Mouse (Mus musculus) cerebellum, adult 2 months (tissue): ENCODE results near the gene Asic1. TPM values are rescaled to one million over a fixed set of nuclear protein-coding genes. Genes with fewer than 3 reads are reported as not detected.

Experiments
- DNase-seq, 2 experiments: peaks; one replicate each; pipeline ENCODE4 v3.0.0; 2021
- H3K27ac ChIP-seq: fragments of 200-500 bp; 2 replicates; pipeline ENCODE4 v1.5.1; 2012; ENCODE audit warnings: low read length, control low read depth, inconsistent platforms; ENCODE audit not compliant: insufficient read depth
- H3K27me3 ChIP-seq: fragments of 200-500 bp; 2 replicates; pipeline ENCODE4 v1.6.1; 2012; ENCODE audit warnings: inconsistent platforms, mild to moderate bottlenecking, low read length, moderate library complexity; ENCODE audit not compliant: control insufficient read depth, insufficient read depth
- H3K4me1 ChIP-seq: fragments of 200-500 bp; 2 replicates; pipeline ENCODE4 v1.6.1; 2011; ENCODE audit warnings: low read length; ENCODE audit not compliant: control insufficient read depth, insufficient read depth
- H3K4me3 ChIP-seq: fragments of 200-500 bp; replicated peaks from 2 replicates; pipeline ENCODE3; 2011; ENCODE audit warnings: mild to moderate bottlenecking, low read depth, low read length, control low read depth; ENCODE audit not compliant: insufficient read depth
- CTCF ChIP-seq: fragments of 200-500 bp; IDR thresholded peaks from 2 replicates; pipeline ENCODE4 v1.5.1; 2011; ENCODE audit warnings: low read depth, mild to moderate bottlenecking, control low read depth, low read length, moderate library complexity, borderline replicate concordance; ENCODE audit not compliant: insufficient read depth
- POLR2A ChIP-seq: fragments of 200-500 bp; IDR thresholded peaks from 2 replicates; pipeline ENCODE4 v1.6.1; 2011; ENCODE audit warnings: low read length, control low read depth, borderline replicate concordance; ENCODE audit not compliant: insufficient read depth
- WGBS: fragments of 180-500 bp; shearing (Covaris S2); methylation state at CpG from one replicate; pipeline ENCODE4 v1.1.7; 2018; 5-methylcytosine and 5-hydroxymethylcytosine counted together
- polyA plus RNA-seq: library from polyadenylated mRNA; depleted of rRNA; stranded (reverse); fragments of >200 nt; gene quantifications from 2 replicates; pipeline ENCODE4 v1.2.3, GENCODE M21; 2012

The Asic1 gene
- polyA plus RNA-seq, 1 experiment, result 102 TPM

DNA sequence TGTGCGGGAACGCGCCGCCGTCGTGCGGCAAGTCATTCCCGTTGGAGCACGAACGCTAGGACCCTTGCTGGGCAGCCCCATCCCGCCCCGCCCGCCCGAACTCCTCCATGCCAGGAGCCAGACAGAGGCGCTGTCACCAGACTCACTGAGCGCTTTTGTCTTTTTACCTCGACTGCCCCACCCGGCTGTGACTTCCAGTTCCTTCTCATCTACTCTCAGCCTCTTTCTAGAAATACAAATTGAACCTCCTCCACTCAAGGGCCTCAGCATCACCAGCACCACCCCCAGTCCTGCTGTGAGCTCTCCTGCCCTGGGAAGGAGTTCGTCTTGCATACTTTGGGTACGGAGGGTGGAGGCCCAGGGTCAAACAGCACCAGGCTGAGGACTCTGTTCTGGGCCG is 16.3 kb upstream of the Asic1 start:
- TF ChIP-seq POLR2A (no peak), CTCF (no peak)
- H3K4me1 ChIP-seq, result 0 out of 2 replicates have a peak, but pooled peaks cover 3% of the 10 kb centered on the region
- H3K27me3 ChIP-seq, result no peaks in the 10 kb centered on the region
- no peak overlapping the region for H3K4me3 ChIP-seq
- no peak overlapping the region for H3K27ac ChIP-seq
- DNase-seq, result no peak
- 21% methylated on average over 21 of the region's 21 CpGs for WGBS

GRCm38 (mm10) chr15:99655956-99656355 is 14.2 kb upstream of the Asic1 start:
- Histone ChIP-seq H3K4me3 (no peak overlapping the region), H3K4me1 (0 out of 2 replicates have a peak, but pooled peaks cover 3% of the 10 kb centered on the region), H3K27me3 (no peaks in the 10 kb centered on the region), H3K27ac (no peak overlapping the region)
- WGBS, result 71% methylated on average over 9 of the region's 9 CpGs
- TF ChIP-seq CTCF, result no peak
- no peak for TF ChIP-seq POLR2A
- DNase-seq, result no peak

GRCm38 (mm10) chr15:99658437-99658836 is 11.7 kb upstream of the Asic1 start:
- DNase-seq, result no peak
- Histone ChIP-seq H3K4me3 (no peak overlapping the region), H3K27me3 (no peaks in the 10 kb centered on the region), H3K27ac (no peak overlapping the region), H3K4me1 (peaks cover 11% of the 10 kb centered on the region; the same call in 1 of the 2 replicates)
- WGBS, result 85% methylated on average over 2 of the region's 2 CpGs
- no peak for TF ChIP-seq POLR2A
- TF ChIP-seq CTCF, result no peak

- DNase-seq, result peak; percentile 82 to 87
- peaks cover 15% of the 10 kb centered on the region; the same call in 1 of the 2 replicates for H3K4me1 ChIP-seq
- H3K4me3 ChIP-seq, result no peak overlapping the region
- H3K27ac ChIP-seq, result peak overlapping the region; percentile 43
- no peak for TF ChIP-seq POLR2A
- no peak for TF ChIP-seq CTCF
- 30% methylated on average over 15 of the region's 15 CpGs for WGBS
- no peaks in the 10 kb centered on the region for H3K27me3 ChIP-seq
Observed at GRCm38 (mm10) chr15:99661121-99661830, 8.9 kb upstream of the Asic1 start.

GRCm38 (mm10) chr15:99662371-99662770 is 7.8 kb upstream of the Asic1 start:
- DNase-seq, result no peak
- H3K4me3 ChIP-seq, result no peak overlapping the region
- WGBS, result 91% methylated on average over 7 of the region's 7 CpGs
- TF ChIP-seq CTCF, result no peak
- no peak for TF ChIP-seq POLR2A
- H3K27ac ChIP-seq, result no peak overlapping the region
- no peaks in the 10 kb centered on the region for H3K27me3 ChIP-seq
- H3K4me1 ChIP-seq, result peaks cover 15% of the 10 kb centered on the region; the same call in 1 of the 2 replicates

GRCm38 (mm10) chr15:99663964-99664599 is 6.1 kb upstream of the Asic1 start:
- 8% methylated on average over 17 of the region's 17 CpGs for WGBS
- no peaks in the 10 kb centered on the region for H3K27me3 ChIP-seq
- H3K27ac ChIP-seq, result peak overlapping the region; percentile 90
- DNase-seq, result peak in 1 of 2 experiments; percentile 43
- H3K4me1 ChIP-seq, result peaks cover 20% of the 10 kb centered on the region
- TF ChIP-seq POLR2A (no peak), CTCF (no peak)
- peak overlapping the region; percentile 80 for H3K4me3 ChIP-seq

- peak overlapping the region; percentile 90 for H3K27ac ChIP-seq
- DNase-seq, result peak; percentile 70 to 72
- peak overlapping the region; percentile 80 for H3K4me3 ChIP-seq
- TF ChIP-seq CTCF (no peak), POLR2A (peak; percentile 22; the same call in 1 of the 2 replicates)
- 1% methylated on average over 51 of the region's 52 CpGs for WGBS
- H3K27me3 ChIP-seq, result no peaks in the 10 kb centered on the region
- H3K4me1 ChIP-seq, result peaks cover 25% of the 10 kb centered on the region
Observed at GRCm38 (mm10) chr15:99664600-99665451, 5.3 kb upstream of the Asic1 start.
